Mouse (Mus musculus) embryo, embryonic 10 days (tissue): ENCODE measurements at regions not wholly inside any gene's neighbourhood (a gene's known extent, or its start where the extent isn't known, plus 50 kb on each side); places are given as distances from the start of the nearest gene placed in this dataset.

Experiments used
- DNase-seq: peaks from one replicate; pipeline ENCODE4 v3.0.0-alpha.2; 2015; ENCODE audit warnings: low spot score

DNA sequence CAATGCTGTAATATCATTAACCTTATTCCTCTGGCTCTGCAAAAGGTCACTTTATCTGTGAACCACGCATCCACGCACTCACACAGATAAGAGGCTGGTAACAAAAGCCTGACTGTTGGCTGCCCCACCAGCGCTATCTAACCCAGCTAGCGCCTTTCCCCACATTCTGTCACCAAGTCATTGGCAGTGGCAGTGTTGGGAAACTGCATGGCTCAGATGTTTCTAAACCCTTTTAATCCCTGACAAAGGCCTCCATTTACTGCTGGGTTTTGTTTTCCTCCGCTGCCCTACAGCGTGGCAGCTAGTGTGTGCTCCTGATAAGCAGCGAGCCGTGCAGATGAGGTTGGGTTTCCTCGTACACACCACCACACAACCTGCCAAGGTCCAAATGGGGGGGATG, 55.7 kb downstream of the Id4 start:
- DNase-seq: peak; percentile 49

DNA sequence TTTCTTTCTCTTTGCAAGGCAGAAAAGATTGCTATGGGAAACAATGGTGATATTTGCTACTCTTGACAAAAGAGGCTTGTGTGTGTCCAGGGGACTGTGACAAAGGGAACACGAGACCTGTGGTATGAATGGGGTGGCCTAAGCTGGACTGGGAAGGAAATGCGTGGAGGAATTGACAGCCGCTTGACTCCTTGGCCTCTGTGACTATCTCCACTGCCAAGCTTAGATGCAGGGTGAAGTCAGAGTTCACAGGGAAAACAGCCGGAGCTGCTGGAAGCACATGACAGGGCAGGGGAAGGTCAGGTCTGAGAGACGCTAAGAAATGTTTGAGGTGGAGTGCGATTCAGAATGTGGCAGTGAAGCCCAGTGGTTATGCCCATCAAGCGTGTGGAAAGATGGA, 56.4 kb downstream of the Id4 start:
- peak; percentile 69 for DNase-seq

DNA sequence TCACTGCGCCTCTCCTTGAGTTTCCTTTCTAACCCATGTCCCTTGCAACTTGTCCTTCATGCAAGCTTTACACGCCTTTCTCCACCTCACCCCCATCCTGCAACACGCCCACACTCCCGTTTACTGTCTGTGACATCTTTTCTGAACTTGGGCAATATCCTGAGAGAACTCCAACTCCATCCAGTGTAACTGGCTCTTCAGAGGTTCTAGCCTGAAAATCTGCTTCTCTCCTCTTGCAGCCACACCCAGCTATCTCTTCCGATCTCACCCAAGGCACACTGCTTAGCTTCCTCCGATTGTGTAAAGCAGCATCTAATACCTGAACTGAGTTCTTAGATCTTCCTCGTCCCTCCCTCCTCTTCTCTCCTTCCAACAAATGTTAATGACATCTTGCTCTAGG, 58.0 kb downstream of the Id4 start:
- DNase-seq: no peak

- peak; percentile 32 for DNase-seq
Observed at GRCm38 (mm10) chr13:48324290-48324718, 63.3 kb downstream of the Id4 start.

DNA sequence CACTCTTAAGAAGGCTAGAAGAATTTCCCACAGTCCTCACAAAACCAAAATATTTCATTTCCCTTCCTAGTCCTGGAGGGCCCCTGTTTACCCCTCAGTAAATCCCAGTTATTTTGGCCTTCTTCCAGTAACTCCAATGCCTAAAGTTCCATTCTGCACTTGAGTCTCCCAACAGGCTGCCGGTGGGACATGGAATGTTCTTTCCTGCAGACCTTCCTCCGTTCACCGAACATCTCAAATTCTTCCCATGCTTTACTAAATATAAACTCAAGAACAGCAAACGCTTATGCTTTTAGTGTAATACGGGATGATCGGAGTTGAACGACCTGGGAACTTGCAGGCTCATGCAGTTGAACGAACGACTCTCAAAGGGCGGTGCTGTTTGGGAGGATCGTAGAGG, 69.6 kb downstream of the Id4 start:
- no peak for DNase-seq

GRCm38 (mm10) chr13:48336135-48336534, 75.1 kb downstream of the Id4 start:
- DNase-seq: peak; percentile 13

- no peak for DNase-seq
Observed at GRCm38 (mm10) chr13:48336602-48337001, 75.6 kb downstream of the Id4 start.

- DNase-seq: no peak
Observed at GRCm38 (mm10) chr13:48338561-48338960, 77.5 kb downstream of the Id4 start.

DNA sequence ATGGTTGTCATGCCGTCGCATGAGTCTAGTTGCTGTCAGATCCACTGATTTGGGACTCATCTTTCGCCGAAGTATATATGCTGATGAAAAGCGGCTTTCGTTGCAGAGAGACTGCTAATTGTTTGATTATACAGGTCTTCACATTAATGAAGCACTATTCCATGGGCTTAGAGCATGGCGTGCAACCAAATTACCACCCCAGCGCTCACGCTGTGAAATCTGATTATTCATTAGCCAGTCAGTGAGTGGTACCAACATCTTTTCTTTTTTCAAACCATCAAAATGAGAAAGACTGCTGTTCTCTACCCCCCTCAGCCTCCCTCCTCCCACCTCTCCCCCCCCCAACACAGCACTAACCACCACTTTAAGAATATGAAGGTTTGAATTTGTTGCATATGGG, 89.1 kb downstream of the Id4 start:
- no peak for DNase-seq

DNA sequence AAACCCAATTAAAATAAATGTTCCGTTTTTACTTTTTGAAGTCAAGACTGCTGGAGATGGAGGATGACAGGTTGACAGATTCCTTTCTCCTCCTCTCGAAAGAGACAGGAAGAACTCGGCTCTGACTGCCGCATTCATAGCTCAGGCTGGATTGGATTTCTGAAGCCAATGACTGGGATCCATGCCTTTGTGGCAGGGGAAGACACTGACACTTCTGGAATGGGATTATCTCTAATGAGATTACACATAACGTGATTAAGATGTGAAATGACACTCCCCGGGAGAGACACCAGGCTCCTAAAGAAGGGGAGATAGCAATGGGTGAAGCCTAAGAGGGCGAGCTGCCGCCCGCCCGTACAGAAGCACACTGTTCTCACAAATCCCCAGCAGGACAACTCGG, 89.9 kb downstream of the Id4 start:
- DNase-seq: no peak

- no peak for DNase-seq
Observed at GRCm38 (mm10) chr13:48357118-48357517, 96.1 kb downstream of the Id4 start.

- no peak for DNase-seq
Observed at GRCm38 (mm10) chr13:48357640-48358039, 96.6 kb downstream of the Id4 start.

GRCm38 (mm10) chr13:48371060-48371459, 110.0 kb downstream of the Id4 start:
- no peak for DNase-seq

- no peak for DNase-seq
Observed at GRCm38 (mm10) chr13:48376405-48376804, 115.4 kb downstream of the Id4 start.

DNA sequence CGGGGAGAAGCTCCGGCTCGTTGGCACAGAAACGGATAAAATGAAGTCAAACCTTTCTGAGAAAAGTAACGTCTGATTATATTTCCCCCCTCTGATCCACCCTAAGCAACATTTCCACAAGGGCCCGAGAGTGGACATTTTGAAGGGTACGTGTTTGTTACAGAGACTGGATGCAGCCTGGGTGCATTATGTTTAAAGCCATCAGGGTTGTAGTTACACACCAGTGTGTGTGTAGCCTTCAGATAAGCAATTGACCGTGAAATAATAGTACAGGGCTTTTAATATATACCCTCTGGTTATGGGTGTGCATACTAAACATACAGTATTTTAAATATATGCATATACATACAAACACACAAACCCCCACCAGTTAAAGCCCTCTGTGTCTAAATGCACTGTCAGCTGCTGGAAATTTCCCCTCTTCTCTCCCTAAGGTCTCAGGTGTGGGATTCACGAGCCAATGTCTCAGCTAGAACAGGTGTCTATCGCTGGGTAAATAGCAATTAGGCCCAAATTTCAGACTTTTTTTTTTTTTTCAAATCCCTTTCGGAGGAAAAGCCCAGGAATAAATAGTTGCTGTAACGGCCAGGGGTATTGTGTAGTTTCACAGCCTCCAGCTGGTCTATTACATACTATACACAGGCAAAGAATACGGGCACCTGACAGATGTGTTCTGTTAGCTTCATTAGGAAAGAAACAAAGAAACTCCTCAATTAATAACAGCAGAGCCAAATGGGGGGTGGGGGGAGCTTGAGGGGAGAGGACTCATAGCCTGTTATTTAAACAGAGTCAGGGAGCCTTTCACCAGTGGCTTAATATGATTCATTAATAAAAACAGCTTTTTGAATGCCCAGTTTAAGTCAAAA, 122.8 kb downstream of the Id4 start:
- no peak for DNase-seq

GRCm38 (mm10) chr13:48384901-48385300, 123.9 kb downstream of the Id4 start:
- no peak for DNase-seq

- no peak for DNase-seq
Observed at GRCm38 (mm10) chr13:48391126-48391525, 122.1 kb downstream of the Zfp169 start.

DNA sequence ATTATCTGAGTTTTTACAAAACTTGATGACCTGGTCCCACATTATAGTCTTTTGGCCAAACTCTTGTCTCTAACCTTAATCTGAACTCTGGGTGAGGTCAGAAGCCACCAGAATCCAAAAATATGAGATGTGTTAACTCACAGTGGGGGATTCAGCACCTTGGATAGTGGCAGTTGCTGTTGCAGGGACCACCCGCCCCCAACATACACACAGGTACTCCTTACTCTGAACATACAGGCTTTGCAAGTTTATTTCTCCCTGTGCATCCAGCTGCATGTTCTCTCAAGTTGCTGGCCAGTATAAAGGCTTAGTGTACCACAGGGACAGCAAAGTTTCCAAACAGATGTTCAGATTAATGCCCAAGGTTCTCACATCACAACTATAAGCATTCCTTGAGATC, 115.5 kb downstream of the Zfp169 start:
- peak; percentile 60 for DNase-seq

- no peak for DNase-seq
Observed at GRCm38 (mm10) chr13:48398617-48399016, 114.6 kb downstream of the Zfp169 start.

DNA sequence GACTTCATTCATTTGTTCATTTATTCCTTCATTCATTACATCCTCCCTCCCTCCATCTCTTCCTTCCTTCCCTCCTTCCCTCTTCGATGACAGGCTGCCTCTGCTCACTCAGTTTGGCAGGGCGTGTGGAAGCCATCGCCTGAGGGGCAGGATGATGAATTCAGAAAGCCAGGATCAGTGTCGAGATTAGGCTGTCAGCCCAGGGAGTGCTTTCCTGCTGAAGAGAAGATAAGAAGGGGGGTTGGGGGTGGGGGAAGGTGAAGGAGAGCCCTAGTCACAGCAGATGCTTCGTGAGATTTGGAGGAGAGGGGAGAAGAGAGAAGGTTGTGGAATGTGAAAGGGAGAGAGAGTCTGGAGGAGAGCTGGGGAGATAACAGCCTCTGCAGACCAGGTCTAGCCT, 110.9 kb downstream of the Zfp169 start:
- no peak for DNase-seq

DNA sequence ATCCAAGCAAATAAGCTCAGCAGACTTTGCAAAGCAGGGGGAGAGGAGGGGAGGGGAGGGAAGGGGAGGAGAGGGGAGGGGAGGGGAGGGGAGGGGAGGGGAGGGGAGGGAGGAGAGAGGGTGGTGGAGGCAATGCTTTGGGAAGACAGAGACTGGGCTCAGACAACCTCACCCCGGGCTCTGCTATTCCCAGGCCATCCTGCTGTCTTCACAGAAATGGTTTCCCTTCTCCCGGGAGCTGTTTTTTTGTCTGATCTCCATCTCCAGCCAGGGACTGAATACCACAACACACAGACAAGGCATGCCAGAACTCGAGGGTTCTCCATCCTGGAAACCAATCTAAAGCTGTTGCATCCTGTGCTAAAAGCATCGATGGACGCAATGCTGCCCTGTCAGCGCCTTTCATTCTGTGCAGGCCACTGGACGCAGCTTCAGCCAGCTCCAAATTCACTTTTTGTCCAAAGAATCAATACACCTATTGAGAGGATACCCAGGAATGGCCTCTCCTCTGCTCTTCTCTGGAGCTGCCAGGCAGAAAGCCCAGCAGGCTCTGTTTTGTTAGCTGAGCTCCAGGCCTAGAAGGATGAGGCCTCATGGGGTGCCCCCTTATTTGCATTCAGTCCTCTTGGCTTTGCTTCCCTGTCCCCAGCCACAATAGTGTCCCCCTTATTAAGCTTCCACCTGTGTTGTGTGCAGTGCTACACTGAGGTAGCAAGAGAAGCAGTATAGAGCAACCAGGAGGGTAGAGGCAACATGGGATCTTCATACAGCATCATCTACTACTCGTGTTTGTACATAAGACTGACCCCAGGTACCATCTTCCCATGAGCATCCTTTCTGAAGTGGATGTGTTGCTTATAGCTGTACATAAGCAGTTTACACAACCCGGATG, 90.6 kb downstream of the Zfp169 start:
- no peak for DNase-seq

- no peak for DNase-seq
Observed at GRCm38 (mm10) chr13:48426816-48427215, 86.4 kb downstream of the Zfp169 start.
